Mouse (Mus musculus): ENCODE data around the gene Senp7. TPM values are rescaled to one million over a fixed set of nuclear protein-coding genes. Genes with fewer than 3 reads are reported as not detected.

Senp7 gene
- total and polyA plus RNA-seq, 3 experiments = 2.9 to 15.6 (median 14.4) TPM

GRCm38 (mm10) chr16:56037138-56038010 lies 10.8 kb upstream of the Senp7 start, which contains the start of gene Trmt10c:
TSS of gene Trmt10c (minus strand) at chr16:56037819.
- Histone ChIP-seq H3K79me2 (replicated peaks; ENCODE audit: control insufficient read depth, insufficient read depth, low read length) (no peaks in the 10 kb centered on the region), H3K27ac (peak within 1 kb of the TSS; percentile 91), H3K4me3 (peak within 1 kb of the TSS; percentile 88), H3K4me1 (ENCODE audit: control insufficient read depth, insufficient read depth, low read length) (peaks cover 2% of the 10 kb centered on the region), H3K36me3 (ENCODE audit: control insufficient read depth, insufficient read depth, low read length) (peaks cover 6% of the 10 kb centered on the region; the same call in 1 of the 2 replicates), H3K9ac (ENCODE audit: low read depth, low read length) (peak within 1 kb of the TSS; percentile 80), H3K27me3 (ENCODE audit: control insufficient read depth, insufficient read depth, low read length) (no peaks in the 10 kb centered on the region)
- intact Hi-C loops (cut with DNase I) = loop anchor here (1.0 kb wide), 1 partner anchor 38 kb away; no protein-coding TSS in a partner anchor
- TF ChIP-seq POLR2A (IDR thresholded peaks at IDR 0.05; ENCODE audit: insufficient read depth, low read depth, low read length) (peak; percentile 88), CTCF (IDR thresholded peaks at IDR 0.05) (no peak)
- DNase-seq = peak; percentile 94 to 97
- WGBS = under 1% methylated on average over 63 of the region's 63 CpGs

GRCm38 (mm10) chr16:56038090-56038489 lies 10.0 kb upstream of the Senp7 start:
- 31% methylated on average over 8 of the region's 8 CpGs for WGBS
- H3K27me3 ChIP-seq (ENCODE audit: control insufficient read depth, insufficient read depth, low read length) = no peaks in the 10 kb centered on the region
- peak overlapping the region; percentile 69 for H3K9ac ChIP-seq (ENCODE audit: low read depth, low read length)
- peak overlapping the region; percentile 91 for H3K27ac ChIP-seq
- intact Hi-C loops (cut with DNase I) = no loop called here
- H3K4me1 ChIP-seq (ENCODE audit: control insufficient read depth, insufficient read depth, low read length) = peaks cover 2% of the 10 kb centered on the region
- TF ChIP-seq EP300 (IDR thresholded peaks at IDR 0.05; ENCODE audit: insufficient read depth, low read depth, low read length) = no peak
- no peak for TF ChIP-seq POLR2A (IDR thresholded peaks at IDR 0.05; ENCODE audit: insufficient read depth, low read depth, low read length)
- no peak for TF ChIP-seq CTCF (IDR thresholded peaks at IDR 0.05)
- H3K4me3 ChIP-seq = peak overlapping the region; percentile 88
- H3K36me3 ChIP-seq (ENCODE audit: control insufficient read depth, insufficient read depth, low read length) = peaks cover 6% of the 10 kb centered on the region; the same call in 1 of the 2 replicates
- H3K79me2 ChIP-seq (replicated peaks; ENCODE audit: control insufficient read depth, insufficient read depth, low read length) = no peaks in the 10 kb centered on the region
- no peak for DNase-seq

- Histone ChIP-seq H3K4me1 (ENCODE audit: control insufficient read depth, insufficient read depth, low read length) (no peaks in the 10 kb centered on the region), H3K36me3 (ENCODE audit: control insufficient read depth, insufficient read depth, low read length) (no peaks in the 10 kb centered on the region)
- intact Hi-C loops (cut with DNase I) = no loop called here
These were observed 7.8 kb downstream of the Senp7 start for GRCm38 (mm10) chr16:56055911-56056310.

GRCm38 (mm10) chr16:56056944-56057590 lies 8.9 kb downstream of the Senp7 start:
- TF ChIP-seq CTCF (IDR thresholded peaks at IDR 0.05) (no peak), POLR2A (IDR thresholded peaks at IDR 0.05; ENCODE audit: insufficient read depth, low read depth, low read length) (no peak), EP300 (IDR thresholded peaks at IDR 0.05; ENCODE audit: insufficient read depth, low read depth, low read length) (no peak)
- Histone ChIP-seq H3K79me2 (replicated peaks; ENCODE audit: control insufficient read depth, insufficient read depth, low read length) (no peaks in the 10 kb centered on the region), H3K4me3 (no peak overlapping the region), H3K27ac (no peak overlapping the region), H3K9ac (ENCODE audit: low read depth, low read length) (no peak overlapping the region), H3K27me3 (ENCODE audit: control insufficient read depth, insufficient read depth, low read length) (no peaks in the 10 kb centered on the region), H3K4me1 (ENCODE audit: control insufficient read depth, insufficient read depth, low read length) (no peaks in the 10 kb centered on the region), H3K36me3 (ENCODE audit: control insufficient read depth, insufficient read depth, low read length) (no peaks in the 10 kb centered on the region)
- intact Hi-C loops (cut with DNase I) = no loop called here
- 70% methylated on average over 7 of the region's 7 CpGs for WGBS
- no peak for DNase-seq

More at GRCm38 (mm10) chr16:56055911-56056310, 7.8 kb downstream of the Senp7 start:
- no peak overlapping the region for H3K4me3 ChIP-seq
- no peak overlapping the region for H3K27ac ChIP-seq
- no peak overlapping the region for H3K9ac ChIP-seq (ENCODE audit: low read depth, low read length)
- no peaks in the 10 kb centered on the region for H3K27me3 ChIP-seq (ENCODE audit: control insufficient read depth, insufficient read depth, low read length)
- no peaks in the 10 kb centered on the region for H3K79me2 ChIP-seq (replicated peaks; ENCODE audit: control insufficient read depth, insufficient read depth, low read length)
- 77% methylated on average over 3 of the region's 3 CpGs for WGBS
- no peak for TF ChIP-seq CTCF (IDR thresholded peaks at IDR 0.05)
- TF ChIP-seq EP300 (IDR thresholded peaks at IDR 0.05; ENCODE audit: insufficient read depth, low read depth, low read length) = no peak
- no peak for TF ChIP-seq POLR2A (IDR thresholded peaks at IDR 0.05; ENCODE audit: insufficient read depth, low read depth, low read length)
- DNase-seq = no peak

GRCm38 (mm10) chr16:56058151-56058550 lies 10.0 kb downstream of the Senp7 start:
- WGBS = 80% methylated on average over 10 of the region's 10 CpGs

More at GRCm38 (mm10) chr16:56058151-56058550, 10.0 kb downstream of the Senp7 start:
- no peak for TF ChIP-seq EP300 (IDR thresholded peaks at IDR 0.05; ENCODE audit: insufficient read depth, low read depth, low read length)
- no peak for TF ChIP-seq CTCF (IDR thresholded peaks at IDR 0.05)
- no peak for TF ChIP-seq POLR2A (IDR thresholded peaks at IDR 0.05; ENCODE audit: insufficient read depth, low read depth, low read length)
- Histone ChIP-seq H3K36me3 (ENCODE audit: control insufficient read depth, insufficient read depth, low read length) (no peaks in the 10 kb centered on the region), H3K4me3 (no peak overlapping the region), H3K79me2 (replicated peaks; ENCODE audit: control insufficient read depth, insufficient read depth, low read length) (no peaks in the 10 kb centered on the region), H3K27ac (no peak overlapping the region), H3K4me1 (ENCODE audit: control insufficient read depth, insufficient read depth, low read length) (no peaks in the 10 kb centered on the region), H3K27me3 (ENCODE audit: control insufficient read depth, insufficient read depth, low read length) (no peaks in the 10 kb centered on the region), H3K9ac (ENCODE audit: low read depth, low read length) (no peak overlapping the region)
- intact Hi-C loops (cut with DNase I) = no loop called here
- DNase-seq = no peak
